Mouse (Mus musculus) regulatory T cell (primary cell): ENCODE measurements around the gene Zgrf1.

Experiments used
- in situ Hi-C: fragments of 300-600 bp; cut with MboI, MseI; formaldehyde crosslinking; loops from one replicate; pipeline ENCODE4 v1.15.1; 2025; ENCODE audit warnings: high pct_unique_total_duplicates

Zgrf1 gene

DNA sequence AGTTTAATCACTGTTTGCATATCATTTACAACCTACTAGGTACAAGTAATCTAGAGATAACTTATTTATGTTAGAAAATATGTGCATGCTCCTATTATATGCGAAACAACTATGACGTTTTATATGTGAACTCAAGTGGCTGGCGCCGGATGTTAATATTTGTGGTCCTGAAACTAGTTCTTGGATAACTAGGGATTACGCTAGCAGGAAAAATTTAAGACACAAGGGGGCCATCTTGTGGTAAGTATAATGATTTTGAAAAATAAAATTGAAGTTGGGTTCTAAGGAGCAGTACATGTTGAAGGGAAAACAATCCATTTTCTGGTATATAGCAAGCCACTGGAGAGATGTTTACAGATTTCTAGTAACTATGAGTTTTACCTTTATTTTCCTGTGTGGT, 1.4 kb downstream of the Zgrf1 start:
- in situ Hi-C loops = loop anchor here (10.0 kb wide), 1 partner anchor 230 kb away; no protein-coding TSS in a partner anchor

DNA sequence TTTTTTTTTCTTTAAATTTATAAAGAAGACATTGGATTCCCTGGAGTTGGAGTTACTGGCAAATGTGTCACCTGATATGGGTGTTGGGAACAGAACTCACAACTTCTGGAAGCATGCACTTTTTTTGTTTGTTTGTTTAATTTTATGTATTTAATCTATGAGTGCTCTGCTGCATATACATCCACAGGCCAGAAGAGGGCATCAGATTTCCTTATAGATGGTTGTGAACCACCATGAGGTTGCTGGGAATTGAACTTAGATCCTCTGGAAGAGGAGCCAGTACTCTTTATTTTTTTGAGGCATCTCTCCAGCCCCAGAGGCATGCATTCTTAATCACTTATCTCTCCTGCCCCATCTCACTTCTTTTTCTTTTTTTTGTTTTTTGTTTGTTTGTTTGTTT, 4.9 kb downstream of the Zgrf1 start:
- in situ Hi-C loops = loop anchor here (10.0 kb wide), 1 partner anchor 233 kb away; no protein-coding TSS in a partner anchor

DNA sequence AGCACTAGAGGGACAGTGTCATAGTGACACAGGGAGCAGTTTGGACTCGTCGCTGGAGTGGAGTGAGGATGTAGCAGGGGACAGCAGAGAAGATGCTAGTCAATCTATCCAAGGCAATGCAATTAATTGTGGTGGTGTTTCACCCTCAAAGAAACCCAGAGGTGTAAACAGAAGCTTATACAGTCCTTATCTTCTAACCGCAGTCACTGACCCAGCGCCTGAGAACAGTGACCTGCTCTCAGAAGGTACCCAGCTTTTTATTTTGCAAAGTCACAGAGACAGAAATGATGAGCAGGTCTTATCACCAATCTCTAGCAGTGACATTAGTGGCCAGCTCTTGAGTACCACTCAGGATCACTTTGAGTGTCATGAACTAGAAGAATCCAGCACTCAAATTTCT, 9.7 kb downstream of the Zgrf1 start:
- in situ Hi-C loops = no loop called here

DNA sequence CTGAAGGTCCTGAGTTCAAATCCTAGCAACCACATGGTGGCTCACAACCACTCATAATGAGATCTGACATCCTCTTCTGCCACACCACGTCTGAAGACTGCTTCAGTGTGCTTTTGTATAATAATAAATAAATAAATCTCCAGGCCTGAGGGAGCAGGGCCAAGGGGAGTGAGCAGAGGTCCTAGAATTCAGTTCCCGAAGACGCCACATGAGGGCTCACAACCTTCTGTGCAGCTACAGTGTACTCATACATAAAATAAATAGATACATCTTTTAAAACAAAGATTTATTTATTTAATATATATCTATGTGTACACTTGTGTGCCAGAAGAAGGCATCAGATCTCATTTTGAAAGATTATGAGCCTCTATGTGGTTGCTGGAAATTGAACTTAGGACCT, 11.8 kb downstream of the Zgrf1 start:
- in situ Hi-C loops = loop anchor here (5.0 kb wide), 1 partner anchor 42 kb away; no protein-coding TSS in a partner anchor

DNA sequence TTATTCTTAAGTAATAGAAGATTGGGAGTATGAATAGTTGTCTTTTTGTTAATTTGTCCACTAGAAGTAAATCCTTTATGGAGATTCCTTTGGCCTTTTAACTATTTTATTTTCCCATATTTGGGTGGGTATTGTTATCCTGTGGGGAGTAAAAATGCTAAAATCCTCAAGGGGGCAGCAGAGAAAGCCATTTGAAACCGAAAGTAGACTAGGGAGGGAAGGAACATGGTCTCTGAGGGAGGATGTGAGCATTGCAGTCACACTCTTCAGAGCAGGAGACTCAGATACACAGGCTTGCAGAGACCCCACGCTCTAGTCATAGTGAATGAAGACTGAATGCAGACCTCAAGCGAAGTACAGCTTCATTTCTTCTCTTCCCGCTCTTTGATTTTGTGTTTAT, 19.3 kb downstream of the Zgrf1 start:
- in situ Hi-C loops = no loop called here

DNA sequence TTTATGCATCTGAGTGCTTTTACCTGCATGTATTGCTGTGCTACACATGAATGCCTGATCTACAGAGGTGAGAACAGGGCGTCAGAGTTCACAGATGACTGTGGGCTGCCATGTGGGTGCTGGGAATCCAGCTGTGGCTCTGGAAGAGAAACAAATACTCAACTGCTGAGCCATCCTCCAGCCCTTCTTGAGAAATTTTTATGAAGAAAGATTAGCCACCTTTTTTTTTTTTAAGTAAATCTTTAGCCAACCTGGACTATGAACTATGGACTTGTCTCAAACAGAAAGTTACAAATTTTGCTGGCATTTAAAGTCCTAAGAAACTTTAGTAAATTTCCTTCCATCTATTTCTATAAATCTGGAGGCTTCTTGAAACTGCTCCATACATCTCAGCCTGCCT, 43.8 kb downstream of the Zgrf1 start:
- in situ Hi-C loops = no loop called here

DNA sequence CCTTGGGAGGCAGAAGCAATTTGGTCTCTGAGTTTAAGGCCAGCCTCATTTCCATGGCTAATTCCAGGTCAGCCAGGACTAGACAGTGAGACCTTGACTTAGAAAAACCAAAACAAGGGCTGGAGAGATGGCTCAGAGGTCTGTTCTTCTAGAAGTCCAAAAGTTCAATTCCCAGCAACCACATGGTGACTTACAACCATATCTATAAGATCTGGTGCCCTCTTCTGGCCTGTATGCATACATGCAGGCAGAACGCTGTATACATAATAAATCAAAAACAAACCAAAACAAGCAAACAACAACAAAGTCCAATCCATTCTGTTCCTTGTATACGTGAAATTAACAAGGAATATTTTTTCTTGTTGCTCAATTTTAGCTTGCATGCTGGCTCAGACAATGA, 54.8 kb downstream of the Zgrf1 start:
- in situ Hi-C loops = loop anchor here (5.0 kb wide), 1 partner anchor 41 kb away; no protein-coding TSS in a partner anchor

DNA sequence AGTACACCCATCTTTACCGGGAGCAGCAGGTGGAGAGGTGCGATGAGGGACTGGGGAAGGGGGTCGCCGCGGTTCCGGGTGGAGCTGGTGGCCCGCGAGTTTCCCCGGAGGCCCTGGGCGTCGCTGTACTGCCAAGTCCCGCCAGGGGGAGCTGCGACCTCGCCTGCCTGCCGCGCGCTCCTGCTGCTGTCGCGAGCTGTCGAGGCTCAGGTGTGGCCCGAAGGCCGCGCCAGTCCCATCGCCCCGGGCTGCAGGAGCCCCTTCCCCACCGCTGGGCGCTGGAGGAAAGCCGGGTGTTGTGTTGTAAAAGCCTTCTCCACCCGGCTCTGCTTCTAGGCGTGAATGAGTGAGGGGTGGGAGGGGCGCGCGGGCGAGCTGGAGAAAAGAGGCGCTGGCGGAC, 72.0 kb downstream of the Zgrf1 start:
- in situ Hi-C loops = no loop called here

DNA sequence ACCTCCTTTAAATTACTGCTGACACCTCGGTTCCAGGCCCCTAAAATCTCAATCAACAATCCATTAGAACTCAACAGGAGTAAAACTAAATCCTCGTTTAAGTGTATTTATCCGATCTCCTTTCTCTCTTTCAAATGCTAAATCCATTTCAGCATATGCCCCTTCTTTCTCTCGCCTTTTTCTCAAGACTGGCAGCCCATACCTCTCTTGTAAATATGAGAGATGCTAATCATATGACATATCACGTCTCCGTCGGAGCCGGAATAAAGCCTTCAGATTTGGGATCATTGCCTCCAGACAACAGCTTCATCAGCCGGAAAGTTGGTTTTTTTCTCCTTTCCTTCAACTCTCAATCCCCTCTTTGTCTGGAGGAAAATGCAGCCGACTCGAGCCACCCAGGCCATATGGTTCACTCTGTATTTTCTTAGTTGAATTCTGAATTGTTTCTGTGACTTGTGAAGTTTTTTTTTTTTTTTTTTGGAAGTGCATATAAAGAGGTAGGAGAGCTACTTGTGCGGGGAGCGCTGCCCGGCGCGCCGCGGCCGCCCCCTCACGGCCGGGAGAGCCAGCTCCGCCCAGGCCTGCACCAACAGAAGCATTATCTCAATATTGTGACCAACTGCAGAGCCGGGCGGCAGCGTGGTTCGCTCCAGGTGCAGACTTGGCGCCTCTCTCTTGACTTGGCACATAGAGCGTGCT, 72.6 kb downstream of the Zgrf1 start:
- in situ Hi-C loops = no loop called here

DNA sequence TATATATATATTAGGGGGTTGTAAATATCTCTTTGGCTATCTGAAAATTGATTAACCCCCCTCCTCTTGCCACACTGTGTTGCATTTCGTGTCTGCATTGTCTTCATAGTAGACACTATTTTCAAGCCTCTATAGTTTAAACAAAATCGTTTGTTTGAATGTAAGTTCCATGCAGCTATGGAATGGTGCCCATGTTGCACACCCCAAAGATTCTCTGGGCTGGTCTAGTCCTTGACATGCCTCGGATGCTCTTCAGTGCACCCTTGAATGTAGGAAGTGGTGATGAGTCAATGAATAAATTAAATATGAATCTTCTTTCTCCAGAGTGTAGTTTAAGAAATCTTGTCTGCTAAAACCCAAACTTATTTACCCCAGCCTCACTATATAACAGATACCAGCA, 73.2 kb downstream of the Zgrf1 start:
- in situ Hi-C loops = no loop called here

DNA sequence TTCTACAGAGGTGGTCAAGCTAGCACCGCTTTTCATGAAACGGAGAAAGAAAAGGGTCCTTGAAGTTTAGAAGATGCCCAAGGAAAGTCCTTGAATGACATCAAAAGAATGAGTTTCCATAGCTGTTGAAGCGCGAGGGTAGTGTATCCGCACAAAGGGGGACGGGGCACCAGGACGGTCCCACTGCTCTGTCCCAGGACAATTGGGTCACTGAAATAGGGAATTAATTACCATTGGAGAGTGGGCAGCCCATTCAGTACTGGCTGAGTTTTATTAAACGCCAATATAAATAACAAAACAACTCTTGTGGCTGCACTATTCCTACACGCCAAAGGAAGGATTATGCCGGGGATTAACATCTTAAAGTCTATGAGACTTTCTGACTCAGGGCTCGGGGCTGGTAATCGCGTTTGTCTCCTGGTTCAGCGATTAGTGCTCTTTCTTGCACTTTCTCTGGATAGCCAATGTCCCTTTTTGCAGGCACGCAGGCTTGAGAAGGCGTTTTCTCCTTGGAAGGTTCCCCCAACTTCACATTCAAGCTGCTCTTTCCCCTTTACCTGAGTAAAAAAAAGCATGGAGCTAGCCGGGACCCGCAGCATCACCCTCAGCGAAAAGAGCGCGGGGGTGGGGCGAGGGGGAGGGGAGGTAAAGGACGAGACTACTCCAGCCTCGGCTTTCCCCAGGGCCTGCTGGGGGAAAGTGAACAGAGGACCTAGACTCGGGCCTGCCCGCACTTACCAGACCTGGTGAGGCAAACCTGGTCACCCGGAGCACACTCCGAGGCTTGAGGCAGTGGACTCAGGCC, 74.1 kb downstream of the Zgrf1 start:
- in situ Hi-C loops = no loop called here

DNA sequence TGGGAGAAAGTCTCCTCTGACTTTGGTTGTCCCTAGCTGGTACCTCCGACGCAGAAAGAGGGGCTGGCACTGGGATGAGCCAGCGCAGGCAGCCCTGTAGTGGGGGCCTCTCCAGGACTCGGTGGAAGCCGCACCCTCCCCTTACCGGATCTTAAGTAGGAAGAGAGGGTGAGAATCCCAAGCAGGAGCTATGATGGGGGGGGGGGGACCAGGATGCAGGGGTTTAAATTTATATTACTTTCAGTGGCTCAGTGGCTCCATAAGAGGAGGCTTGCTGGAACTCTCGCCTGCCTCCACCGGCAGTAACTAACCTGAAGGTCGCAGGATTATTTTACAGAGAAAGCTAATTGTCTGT, 74.6 kb downstream of the Zgrf1 start:
- in situ Hi-C loops = no loop called here

DNA sequence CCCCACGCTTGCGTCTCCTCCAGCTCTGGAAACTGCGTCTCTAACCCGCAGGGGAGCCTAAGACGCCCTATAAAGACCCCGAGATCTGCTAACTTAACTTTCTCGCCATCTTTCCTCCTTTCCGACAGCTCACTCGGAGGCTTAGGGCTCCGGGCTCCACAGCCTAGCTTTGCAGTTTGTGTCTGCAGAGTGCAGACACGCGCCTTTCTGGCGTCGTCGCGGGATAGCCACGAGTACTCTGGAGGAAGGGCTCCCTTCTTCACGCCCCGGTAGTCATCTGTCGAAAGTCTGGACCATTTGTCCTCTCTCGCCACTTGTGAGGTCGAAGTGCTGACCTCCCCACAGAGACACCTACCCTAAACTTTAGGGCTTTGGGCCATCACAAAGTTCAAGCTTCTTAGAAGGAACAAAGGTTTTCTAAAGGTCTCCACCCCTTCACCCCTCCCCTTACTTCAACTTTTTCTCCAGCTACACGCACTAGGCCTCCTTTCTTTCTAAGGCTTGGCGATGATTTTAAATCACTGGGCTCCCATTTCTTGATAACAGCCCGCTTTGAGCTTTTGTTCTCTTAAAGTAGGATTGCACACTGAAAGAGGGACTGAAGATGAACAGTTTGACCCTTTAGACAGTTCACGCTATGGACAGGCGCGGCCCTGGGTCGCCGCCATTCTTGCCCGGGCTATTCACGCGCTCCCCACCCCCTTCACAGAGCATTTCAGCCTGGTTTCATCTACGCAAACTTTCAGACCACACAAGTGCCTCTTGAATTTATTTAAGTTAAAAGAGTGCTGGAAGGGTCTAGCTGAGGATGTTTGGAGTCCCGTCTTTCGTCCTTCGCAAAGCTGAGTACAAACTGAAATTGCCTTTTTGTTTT, 75.3 kb downstream of the Zgrf1 start:
- in situ Hi-C loops = no loop called here

DNA sequence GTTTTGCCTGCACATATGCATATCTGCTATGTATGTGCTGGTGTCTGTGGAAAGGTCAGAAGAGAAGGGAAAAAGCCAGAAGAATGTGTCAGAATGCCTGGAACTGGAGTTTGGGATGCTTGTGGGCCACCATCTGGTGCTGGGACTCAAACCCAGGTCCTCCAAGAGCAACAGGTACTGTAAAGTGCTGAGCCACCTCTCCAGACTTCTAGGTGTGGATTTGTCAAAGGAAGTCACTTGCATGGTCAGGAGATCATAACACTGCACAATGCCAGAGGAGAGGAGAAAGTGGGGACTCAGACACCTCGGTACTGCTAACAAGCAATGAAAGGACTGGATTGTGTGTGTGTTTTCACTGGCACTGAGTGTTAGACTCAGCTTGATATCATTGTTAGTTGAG, 76.9 kb downstream of the Zgrf1 start:
- in situ Hi-C loops = loop anchor here (5.0 kb wide), 2 partner anchors 122 to 317 kb away; no protein-coding TSS in a partner anchor

DNA sequence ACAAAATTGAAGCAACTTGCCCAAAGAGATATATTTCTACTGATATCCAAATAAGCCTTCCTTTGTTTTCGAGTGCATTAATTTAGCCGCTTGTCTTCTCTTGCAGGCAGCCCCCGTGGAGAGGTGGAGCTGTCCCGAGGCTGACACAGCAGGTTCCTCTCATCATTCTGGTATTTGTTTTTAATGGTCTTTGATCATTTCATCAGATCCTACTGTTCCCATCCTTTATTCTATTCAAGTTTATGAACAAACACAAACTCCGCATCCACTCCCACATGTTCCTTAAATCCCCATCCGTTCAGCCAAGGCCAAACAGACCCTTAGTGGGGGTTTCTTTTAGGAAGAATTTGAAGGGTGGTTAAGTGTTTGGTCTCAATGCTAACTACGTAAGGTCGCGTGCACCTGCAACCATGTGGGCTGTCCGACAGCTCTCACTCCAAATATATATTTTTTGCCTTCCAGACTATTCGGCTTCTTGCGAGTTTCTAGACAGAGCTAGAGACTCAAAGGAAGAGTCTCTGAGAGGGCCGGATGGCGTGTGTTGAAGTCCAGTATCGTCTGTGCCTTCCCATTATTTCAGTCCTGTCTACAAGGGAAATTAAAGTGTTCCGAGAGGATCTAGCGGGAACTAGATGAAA, 77.6 kb downstream of the Zgrf1 start:
- in situ Hi-C loops = loop anchor here (5.0 kb wide), 2 partner anchors 121 to 316 kb away; no protein-coding TSS in a partner anchor

DNA sequence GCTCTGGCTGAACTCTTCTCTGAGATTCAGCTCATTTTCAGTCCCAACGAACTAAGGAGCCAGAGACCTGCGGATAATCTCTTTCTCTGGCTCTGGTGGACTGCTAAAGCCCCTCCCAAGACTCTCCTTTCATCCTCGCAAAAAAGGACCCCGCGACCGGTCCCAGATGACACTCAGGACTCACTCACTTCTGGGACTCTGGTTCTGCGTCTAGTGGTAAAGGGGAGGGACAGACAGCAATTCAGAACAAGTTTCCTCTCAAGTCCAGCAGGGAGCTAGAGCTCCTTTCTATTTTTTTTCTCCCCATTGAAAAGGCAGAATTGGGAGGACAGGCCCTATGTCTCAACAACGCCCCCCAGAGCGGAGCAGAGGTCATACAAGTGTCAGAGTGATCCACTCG, 78.3 kb downstream of the Zgrf1 start:
- in situ Hi-C loops = loop anchor here (5.0 kb wide), 2 partner anchors 121 to 316 kb away; no protein-coding TSS in a partner anchor

DNA sequence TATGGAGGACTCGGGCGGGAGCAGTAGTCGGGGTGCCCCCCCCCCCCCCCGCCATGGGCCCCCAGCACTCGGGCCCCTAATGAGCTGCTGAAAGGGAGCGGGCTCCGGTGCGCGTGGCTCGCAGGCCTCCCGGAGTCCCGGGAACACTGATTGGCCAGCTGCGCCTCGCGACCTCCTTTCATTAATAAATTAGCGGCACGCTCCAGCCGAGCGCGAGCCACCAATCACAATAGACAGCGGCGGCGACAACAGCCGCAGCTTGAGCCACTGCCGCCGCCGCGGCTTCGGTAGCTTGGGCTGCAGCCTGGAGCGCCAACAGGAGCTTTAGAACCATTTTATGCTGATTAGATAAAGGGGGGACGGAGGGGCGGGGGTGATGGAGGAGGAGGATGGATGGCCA, 79.2 kb downstream of the Zgrf1 start:
- in situ Hi-C loops = loop anchor here (5.0 kb wide), 2 partner anchors 120 to 315 kb away; no protein-coding TSS in a partner anchor

DNA sequence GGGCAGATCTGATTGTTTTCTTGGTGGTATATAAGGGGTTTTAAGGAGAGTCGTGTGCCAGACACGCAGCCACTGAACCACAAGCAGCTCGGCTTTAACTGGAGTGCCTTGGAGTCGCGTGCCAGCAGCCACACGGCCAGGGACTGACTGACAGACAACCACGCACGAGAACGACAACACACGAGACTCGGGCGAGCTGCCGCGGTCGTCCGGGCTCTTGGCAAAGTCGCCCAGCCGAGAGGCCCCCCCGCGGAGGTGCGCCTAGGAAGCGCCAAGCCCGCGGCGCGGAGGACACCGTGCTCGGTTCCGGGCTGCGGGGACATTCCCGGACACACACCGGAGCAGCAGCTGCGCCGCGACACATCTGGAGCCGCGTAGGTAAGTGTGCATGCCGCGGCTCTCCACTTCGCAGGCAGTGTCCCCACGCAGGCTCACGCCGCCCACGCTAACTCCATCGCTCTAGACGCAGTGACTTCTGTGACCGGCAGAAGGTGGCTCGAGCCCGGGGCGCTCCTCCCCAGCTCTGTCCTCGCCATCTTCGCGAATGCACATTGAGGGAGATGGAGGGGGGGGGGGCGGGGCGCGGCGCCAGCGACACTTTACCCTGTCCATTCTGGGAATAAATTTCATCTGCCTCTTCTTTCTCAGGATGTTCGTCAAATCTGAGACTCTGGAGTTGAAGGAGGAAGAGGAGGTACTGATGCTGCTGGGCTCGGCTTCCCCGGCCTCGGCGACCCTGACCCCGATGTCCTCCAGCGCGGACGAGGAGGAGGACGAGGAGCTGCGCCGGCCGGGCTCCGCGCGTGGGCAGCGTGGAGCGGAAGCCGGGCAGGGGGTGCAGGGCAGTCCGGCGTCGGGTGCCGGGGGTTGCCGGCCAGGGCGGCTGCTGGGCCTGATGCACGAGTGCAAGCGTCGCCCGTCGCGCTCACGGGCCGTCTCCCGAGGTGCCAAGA, 80.1 kb downstream of the Zgrf1 start, which contains the start of gene Neurog2:
TSS of gene Neurog2 (plus strand) at position 56 of the 953 bp plus-strand sequence.
- in situ Hi-C loops = loop anchor here (5.0 kb wide), 2 partner anchors 119 to 314 kb away; no protein-coding TSS in a partner anchor

DNA sequence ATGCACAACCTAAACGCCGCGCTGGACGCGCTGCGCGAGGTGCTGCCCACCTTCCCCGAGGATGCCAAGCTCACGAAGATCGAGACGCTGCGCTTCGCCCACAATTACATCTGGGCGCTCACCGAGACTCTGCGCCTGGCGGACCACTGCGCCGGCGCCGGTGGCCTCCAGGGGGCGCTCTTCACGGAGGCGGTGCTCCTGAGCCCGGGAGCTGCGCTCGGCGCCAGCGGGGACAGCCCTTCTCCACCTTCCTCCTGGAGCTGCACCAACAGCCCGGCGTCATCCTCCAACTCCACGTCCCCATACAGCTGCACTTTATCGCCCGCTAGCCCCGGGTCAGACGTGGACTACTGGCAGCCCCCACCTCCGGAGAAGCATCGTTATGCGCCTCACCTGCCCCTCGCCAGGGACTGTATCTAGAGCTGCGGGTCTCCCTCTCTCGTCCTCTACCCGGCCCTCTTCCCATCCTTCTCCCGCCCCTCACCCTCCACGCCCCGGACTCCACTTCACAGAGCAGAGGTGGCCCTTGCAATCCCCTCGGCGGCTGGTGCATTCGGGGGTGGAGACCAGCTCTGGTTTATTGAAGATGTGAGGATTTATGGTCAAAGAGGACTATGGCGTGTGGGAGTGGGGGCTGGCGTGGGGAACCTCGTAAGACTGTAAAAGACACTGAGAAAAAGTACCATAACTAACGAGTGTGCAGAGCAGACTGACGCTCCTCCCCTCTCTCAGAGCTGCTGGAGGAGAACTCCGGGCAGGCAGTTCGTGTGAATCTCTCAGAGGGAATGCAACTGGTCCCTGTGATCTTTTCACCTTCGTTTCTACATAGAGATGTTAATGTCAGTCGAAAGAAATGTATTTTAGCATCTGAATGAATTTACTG, 81.1 kb downstream of the Zgrf1 start:
- in situ Hi-C loops = loop anchor here (5.0 kb wide), 2 partner anchors 118 to 313 kb away; no protein-coding TSS in a partner anchor
